Mouse (Mus musculus) kidney, postnatal 4 days (tissue): ENCODE measurements at regions not wholly inside any gene's neighbourhood (a gene's known extent, or its start where the extent isn't known, plus 50 kb on each side); places are given as distances from the start of the nearest gene placed in this dataset.

Experiments used
- DNase-seq, 2 experiments: peaks; one replicate each; pipeline ENCODE4 v3.0.0; 2021; ENCODE audit warnings: mixed read lengths in 2 of 2

DNA sequence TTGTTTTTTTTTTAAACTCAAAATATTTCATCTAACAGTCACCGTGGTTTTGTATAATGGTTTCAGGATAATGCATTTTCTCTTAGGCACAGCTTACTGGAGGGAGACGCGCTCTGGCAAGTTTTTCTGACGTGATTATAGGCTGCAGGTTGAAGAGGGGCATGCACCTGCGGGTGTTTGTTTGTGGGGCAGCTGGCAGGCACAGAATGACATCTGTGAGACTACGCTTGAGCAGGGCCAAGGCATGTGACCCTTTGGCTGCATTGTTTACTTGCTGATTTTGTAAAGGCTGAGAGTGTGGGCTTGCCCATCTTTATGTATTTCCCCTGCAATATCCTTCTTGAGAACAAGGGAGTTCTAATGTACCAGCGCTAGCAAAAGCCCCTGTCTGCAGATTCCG lies 108.4 kb upstream of the Mylip start:
- no peak for DNase-seq

DNA sequence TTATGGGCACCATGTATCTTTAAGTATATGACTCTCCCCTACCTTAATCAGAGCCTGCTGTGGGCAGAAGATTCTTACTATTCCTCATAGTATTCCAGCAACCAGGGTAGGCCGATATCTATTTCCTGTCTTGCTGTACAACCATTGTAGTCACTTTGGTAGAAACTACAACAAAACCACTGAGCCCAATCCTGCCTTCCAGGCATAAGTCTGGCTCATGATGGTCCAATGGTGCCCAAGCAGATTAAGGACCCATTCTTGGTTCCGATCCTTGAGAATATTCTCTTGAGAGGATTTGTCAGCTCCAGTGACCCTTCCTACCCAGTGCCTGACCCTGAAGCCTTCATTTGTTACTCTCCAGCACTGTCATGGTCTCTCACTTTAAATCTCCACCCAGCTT lies 102.9 kb upstream of the Mylip start:
- no peak for DNase-seq

DNA sequence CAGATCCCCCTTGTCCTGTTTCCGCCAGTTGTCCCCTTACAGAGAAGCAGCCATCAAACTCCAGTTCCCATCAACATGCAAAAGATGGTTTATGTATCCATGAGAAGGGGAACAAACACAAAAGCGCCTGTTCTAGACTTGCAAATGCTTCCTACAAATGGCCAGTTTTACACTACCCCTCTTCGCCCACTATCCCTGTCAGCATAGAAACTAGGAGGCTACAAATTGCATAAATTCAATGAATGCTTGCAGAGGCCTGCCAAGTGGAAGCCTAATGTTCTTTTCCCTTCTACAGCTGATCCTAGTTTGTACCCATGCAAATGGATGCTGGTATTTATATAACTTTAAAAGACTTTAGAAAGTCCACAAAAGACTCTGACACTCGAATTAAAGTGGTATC lies 102.3 kb upstream of the Mylip start:
- DNase-seq = no peak

DNA sequence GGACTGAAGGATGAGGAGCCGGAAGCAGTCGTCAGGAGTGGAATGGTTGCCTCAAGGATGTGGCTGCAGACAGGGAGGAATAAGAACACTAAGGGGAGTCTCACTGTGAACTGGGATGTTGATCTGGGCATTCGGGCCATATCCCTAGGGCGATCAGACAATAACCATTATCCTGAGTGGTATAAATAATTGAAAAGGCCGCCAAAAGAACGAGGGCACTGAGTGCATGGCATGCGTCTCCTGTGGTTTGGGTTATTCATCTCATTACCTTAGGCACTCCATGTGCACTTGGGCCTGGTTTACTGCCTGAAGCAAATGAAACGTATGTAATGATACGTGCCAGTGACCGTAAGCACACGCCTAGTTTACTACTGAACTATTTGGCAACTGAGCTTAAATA lies 99.6 kb upstream of the Mylip start:
- no peak for DNase-seq

DNA sequence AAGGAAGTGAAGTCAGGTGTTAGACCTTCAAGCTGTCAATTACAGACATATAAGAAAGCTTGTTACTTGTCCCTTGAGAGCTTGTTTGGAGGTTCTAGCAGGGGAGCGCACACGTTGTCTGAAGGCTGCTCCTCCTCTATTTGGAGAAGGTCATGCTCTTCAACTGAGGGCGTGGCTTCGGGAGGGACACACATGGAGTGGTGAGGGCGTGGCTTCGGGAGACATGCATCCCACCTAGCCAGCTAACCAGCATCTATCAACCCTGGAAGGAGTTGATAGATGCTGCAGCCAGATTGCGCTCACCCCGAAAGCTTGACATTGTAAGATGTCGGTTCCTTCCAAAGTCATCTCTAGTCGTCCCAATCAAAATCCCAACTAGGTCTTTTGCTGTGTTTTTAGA lies 94.9 kb upstream of the Mylip start:
- no peak for DNase-seq

DNA sequence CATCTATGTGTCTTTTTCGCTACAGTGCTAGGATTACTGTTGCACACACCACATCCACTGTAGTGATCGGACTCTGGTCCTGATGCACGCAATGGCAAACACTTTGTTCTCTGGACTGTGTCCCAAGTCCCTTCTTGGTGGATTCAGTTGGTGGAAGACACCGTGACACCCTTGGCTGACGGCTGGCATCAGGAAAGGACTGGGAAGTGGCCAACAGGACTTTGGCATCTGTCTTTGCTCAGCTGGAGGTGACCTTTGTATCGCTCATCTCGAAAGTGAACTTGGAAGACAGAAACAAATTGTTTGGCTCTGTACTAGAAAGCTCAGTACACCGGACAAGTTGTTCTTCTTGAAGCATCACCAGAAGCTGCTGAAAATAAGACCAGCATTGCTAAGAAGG lies 88.9 kb upstream of the Mylip start:
- DNase-seq = peak; percentile 18 to 56

DNA sequence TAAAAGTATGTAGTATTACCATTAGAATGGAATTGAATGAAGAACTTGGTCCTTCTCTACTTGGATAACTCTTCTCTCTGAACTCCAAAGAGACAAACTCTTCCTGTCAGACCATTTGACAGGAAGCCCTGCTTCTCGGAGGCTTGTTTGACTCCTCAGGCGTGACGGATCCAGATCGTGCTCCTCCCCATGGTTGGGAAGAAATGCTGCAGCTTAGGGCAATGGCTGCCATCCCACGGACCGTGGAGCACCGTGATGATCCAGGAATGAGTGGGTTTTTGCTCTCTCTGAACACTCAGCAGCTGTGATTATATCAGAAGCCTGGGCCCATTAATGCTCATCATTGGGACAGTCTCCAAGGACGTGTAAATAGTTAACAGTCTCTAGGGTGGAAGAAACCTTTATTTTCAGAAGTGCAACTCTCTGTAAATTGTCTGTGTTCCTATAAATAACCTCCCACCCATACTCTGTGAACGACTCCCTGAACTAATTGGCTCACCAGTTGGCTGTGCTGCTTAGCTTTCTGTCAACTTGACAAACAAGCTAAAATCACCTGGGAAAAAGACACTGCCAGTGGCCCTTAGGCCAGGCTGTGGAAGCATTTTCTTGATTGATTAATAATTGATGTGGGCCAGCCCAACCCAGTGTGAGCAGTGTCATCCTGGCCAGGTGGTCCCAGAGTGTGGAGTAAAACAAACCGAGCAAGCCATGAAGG lies 88.2 kb upstream of the Mylip start:
- DNase-seq = peak in 1 of 2 experiments; percentile 21

DNA sequence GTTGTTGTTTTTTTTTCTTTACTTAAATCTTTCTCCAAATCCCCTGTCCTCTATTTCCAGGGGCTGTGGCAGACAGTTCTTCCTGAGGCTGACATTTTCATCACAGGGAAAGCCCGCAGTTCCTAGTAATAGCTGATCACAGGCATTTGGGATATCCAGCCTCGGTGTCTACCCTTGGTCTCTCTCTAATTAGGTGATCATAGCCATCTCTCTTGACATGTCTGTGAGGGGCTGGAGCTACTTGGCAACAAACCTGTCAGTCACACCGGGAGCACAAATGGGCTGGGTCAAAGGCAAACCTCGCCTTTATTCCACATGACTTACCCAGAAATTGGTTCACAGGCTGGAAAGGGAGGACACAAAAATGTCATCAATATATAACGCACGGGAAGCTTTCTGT lies 86.7 kb upstream of the Mylip start:
- DNase-seq = no peak

DNA sequence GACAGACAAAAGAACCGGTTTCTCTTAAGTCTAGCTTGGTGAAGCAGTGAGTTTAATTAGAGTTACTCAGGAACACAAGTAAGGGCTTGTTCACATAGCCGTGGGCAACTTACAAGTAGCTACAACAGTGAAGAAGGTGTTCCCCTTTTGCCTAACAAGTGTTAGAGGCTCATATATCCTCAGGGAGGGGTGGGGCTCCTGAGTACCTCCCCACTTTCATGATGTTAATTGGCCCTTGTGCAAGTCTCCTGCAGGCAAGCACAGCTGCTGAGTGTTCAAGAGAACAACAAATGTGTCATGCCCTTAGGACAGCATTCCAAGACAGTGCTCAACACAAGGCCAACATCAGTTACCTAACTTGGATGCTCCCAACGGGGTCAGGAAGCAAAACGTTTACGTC lies 83.4 kb upstream of the Mylip start:
- no peak for DNase-seq

DNA sequence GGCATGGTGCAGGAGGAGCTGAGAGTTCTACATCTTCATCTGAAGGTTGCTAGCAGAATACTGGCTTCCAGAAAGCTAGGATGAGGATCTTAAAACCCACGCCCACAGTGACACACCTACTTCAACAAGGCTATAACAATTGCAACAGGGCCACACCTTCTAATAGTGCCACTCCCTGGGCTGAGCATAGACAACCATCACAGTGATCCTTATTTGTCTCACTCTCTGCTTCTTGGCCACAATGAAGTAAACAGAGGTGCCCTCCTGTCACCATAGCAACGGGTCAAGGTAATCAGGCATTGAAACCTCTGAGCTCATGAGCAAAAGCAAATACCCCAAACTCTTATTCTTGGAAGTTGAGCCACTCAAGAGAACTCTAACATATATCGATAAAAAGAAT lies 82.3 kb upstream of the Mylip start:
- DNase-seq = no peak

DNA sequence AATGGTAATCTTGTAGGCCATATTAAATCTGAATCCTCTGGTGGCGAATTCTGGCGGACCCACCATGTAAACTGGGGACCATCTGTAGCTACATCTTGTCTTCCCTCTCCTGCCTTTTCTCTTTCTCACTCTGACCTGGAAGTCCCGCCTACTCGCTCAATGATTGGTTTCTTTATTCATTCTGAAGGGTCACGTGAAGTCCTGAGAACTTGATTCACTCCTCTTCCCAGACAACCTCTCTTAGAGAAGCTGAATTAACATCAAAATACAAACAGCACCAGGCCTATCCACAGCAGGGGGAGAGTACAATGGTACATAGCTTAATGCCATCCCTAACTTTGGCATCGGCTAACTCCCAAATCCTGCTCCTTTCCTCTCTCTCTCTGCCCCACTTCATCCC lies 69.9 kb upstream of the Mylip start:
- DNase-seq = no peak

DNA sequence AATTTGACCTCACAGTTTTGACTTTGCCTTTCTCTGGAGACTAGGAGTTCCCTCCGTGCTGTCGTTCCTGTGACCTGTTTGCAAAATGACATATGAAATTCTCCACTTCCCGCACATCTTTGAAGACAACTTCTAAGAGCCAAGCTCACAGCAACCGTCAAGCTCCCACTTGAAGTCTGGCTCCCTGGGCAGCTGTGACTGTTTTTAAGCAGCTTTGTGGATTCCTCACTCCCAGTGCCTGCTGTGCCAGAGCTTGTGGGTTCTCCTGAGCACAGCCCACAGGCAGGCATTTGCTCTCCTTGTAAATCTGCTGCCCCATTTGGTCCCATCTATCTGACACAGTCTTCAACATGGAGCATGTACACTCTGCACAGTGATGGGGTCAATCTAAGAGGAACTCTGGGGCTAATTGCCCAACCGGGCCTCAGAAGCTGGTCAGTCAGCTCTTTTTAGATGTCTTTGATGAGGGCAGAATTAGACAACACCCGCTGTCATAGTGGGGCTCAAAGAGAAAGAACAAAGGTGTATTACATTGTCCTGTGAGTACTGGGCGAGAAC lies 63.7 kb upstream of the Mylip start:
- no peak for DNase-seq

DNA sequence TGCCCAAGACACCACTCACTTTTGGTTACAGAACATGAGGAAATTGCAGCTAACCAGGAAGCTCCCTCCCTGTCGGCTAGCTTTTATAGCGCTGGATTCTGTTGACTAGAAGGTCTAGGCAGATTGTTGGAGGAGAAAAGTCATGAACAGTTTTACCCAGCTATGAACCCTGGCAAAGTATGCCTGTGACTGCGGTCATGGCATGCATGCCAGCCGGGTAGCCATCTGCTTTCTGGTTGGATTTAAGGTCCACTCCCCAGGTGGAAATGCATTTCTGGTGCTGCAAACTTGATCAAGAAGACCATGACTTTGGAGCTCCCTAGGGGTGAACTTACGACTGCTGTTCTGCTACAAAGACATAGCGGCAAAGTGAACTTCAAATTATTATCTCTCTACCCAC lies 62.8 kb upstream of the Mylip start:
- no peak for DNase-seq

DNA sequence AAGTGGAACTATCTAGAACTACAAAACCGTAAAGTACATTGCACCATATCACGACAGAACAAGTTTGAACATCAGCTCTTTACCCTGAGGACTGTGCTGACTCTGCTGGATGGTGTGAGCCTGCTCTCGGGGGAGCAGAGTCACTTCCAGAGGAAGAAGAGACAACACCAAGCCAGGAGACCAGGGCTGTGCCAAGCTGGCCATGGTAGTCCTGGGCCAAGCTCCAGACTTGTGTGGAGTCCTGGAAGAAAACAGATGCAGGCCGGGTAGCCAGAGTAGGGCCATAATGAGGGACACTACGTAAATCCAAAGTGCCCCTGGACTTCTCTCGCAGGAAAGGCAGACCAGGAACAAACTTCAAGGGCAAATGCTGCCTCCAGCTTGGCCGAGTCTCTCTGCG lies 59.0 kb upstream of the Mylip start:
- DNase-seq = no peak

DNA sequence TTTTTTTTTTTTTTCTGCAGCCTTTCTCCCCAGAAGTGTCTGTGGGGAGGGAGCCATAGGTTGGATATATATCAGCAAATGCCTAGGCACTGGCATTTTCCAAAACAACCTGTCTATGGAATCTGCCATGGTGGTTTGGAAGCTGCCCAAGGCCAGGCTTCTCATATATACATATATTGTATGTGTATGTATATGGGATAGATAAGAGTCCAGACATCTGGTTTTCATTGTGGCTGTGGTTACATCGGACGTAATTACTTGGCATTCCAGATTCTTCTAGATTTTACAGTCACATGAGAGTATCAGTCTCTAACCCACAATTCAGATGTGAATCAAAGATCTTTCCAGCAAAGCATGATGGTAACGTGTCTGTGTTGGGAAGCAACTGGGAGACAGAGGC lies 57.5 kb upstream of the Mylip start:
- DNase-seq = no peak

DNA sequence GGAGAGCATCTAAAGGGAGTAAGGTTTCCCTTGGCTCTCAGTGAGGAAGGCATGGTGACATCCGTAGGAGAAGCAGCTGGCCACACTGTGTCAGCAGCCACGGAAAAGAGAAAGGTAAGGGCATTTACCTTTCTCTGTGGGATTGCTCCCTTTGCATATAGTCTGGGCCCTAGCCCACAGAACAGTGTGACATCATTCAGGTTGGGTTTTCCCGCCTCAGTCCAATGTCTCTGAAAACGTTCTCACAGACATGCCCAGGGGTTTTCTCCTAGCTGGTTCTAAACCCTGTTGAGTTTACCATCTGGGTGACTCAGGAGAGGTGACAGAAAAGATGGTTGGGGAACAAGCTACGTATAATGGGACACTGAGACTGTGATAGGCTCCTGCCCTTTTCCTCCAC lies 55.9 kb upstream of the Mylip start:
- DNase-seq = no peak
